Mouse (Mus musculus) MEL (cell line): ENCODE data around the gene Kank1.

Experiments
- CTCF ChIP-seq, 3 experiments: IDR thresholded peaks in 2 of 3; conservative IDR thresholded peaks in 1 of 3; 2 replicates each; pipeline ENCODE4 v1.5.1; 2011 to 2012; ENCODE audit warnings: low read length in 3 of 3, low read depth in 2 of 3, mild to moderate bottlenecking in 2 of 3, improper control_type of control experiment in 1 of 3, inconsistent platforms in 1 of 3, mixed read lengths in 1 of 3, moderate library complexity in 1 of 3; ENCODE audit not compliant: control insufficient read depth in 1 of 3, insufficient read depth in 1 of 3, poor library complexity in 1 of 3, severe bottlenecking in 1 of 3
- E2F4 ChIP-seq: IDR thresholded peaks from 2 replicates; pipeline ENCODE4 v1.6.1; 2011; ENCODE audit warnings: low read depth, low read length, improper control_type of control experiment, borderline replicate concordance
- MAX ChIP-seq: IDR thresholded peaks from 2 replicates; pipeline ENCODE4 v1.6.1; 2011; ENCODE audit warnings: low read length, improper control_type of control experiment
- NELFE ChIP-seq: IDR thresholded peaks from 2 replicates; pipeline ENCODE4 v1.6.1; 2011; ENCODE audit warnings: low read depth, low read length, improper control_type of control experiment
- USF1 ChIP-seq: IDR thresholded peaks from 2 replicates; pipeline ENCODE4 v1.6.1; 2014; ENCODE audit warnings: low read depth, mild to moderate bottlenecking, inconsistent platforms, low read length, improper control_type of control experiment, moderate library complexity
- ZC3H11A ChIP-seq: IDR thresholded peaks from 2 replicates; pipeline ENCODE4 v1.6.1; 2012; ENCODE audit warnings: low read depth, mild to moderate bottlenecking, inconsistent platforms, low read length, improper control_type of control experiment

- TF ChIP-seq CTCF (IDR thresholded peaks at IDR 0.05 in 2 of 3, conservative IDR thresholded peaks at IDR 0.05 in 1 of 3; ENCODE audit: control insufficient read depth in 1 of 3, insufficient read depth in 1 of 3, low read depth in 2 of 3, low read length in 3 of 3, poor library complexity in 1 of 3, severe bottlenecking in 1 of 3) = no peak
- no peak for TF ChIP-seq E2F4
- TF ChIP-seq ZC3H11A = no peak
- no peak for TF ChIP-seq NELFE
- no peak for TF ChIP-seq USF1
- TF ChIP-seq MAX = no peak
Observed at GRCm38 (mm10) chr19:25406481-25407184, 169.9 kb downstream of the Kank1 start.
